Mouse (Mus musculus) MEL (cell line): ENCODE measurements around the gene Rnf5. TPM values are rescaled to one million over a fixed set of nuclear protein-coding genes. Genes with fewer than 3 reads are reported as not detected.

Experiments used
- DNase-seq: peaks from one replicate; pipeline ENCODE4 v3.0.0; 2011; ENCODE audit warnings: low read depth, low spot score
- H3K27ac ChIP-seq: 2 replicates; pipeline ENCODE4 v1.5.1; 2012; ENCODE audit warnings: low read depth, mild to moderate bottlenecking, control low read depth, low read length, moderate library complexity; ENCODE audit not compliant: control insufficient read depth
- H3K27me3 ChIP-seq, 2 experiments: fragments of 150-350 bp in 1 of 2; sonication (generic) in 1 of 2; 2 replicates each; pipeline ENCODE4 v1.6.1; 2012; ENCODE audit warnings: low read length in 2 of 2, mild to moderate bottlenecking in 2 of 2, improper control_type of control experiment in 1 of 2, moderate library complexity in 1 of 2; ENCODE audit not compliant: insufficient read depth in 2 of 2, control insufficient read depth in 1 of 2
- H3K36me3 ChIP-seq, 2 experiments: 2 replicates each; pipeline ENCODE4 v1.6.1; 2012 to 2014; ENCODE audit warnings: low read length in 2 of 2, improper control_type of control experiment in 1 of 2, inconsistent platforms in 1 of 2, mild to moderate bottlenecking in 1 of 2; ENCODE audit not compliant: insufficient read depth in 2 of 2, control insufficient read depth in 1 of 2
- H3K4me1 ChIP-seq, 2 experiments: fragments of 150-350 bp in 1 of 2; sonication (generic) in 1 of 2; 2 replicates each; pipeline ENCODE4 v1.6.1; 2012; ENCODE audit warnings: low read length in 2 of 2, improper control_type of control experiment in 1 of 2, mild to moderate bottlenecking in 1 of 2; ENCODE audit not compliant: insufficient read depth in 2 of 2, control insufficient read depth in 1 of 2
- H3K4me3 ChIP-seq, 2 experiments: fragments of 150-350 bp in 1 of 2; sonication (generic) in 1 of 2; 2 replicates each; pipeline ENCODE4 v1.5.1; 2012; ENCODE audit warnings: low read depth in 2 of 2, low read length in 2 of 2, mild to moderate bottlenecking in 2 of 2, moderate library complexity in 2 of 2, control low read depth in 1 of 2, improper control_type of control experiment in 1 of 2; ENCODE audit not compliant: control insufficient read depth in 1 of 2, insufficient read depth in 1 of 2
- H3K79me2 ChIP-seq: 2 replicates; pipeline ENCODE4 v1.6.1; 2012; ENCODE audit warnings: mild to moderate bottlenecking, low read length, moderate library complexity; ENCODE audit not compliant: control insufficient read depth, poor library complexity, insufficient read depth
- H3K9ac ChIP-seq: 2 replicates; pipeline ENCODE4 v1.6.1; 2012; ENCODE audit warnings: low read depth, mild to moderate bottlenecking, control low read depth, low read length, moderate library complexity; ENCODE audit not compliant: control insufficient read depth, poor library complexity, severe bottlenecking
- H3K9me3 ChIP-seq: fragments of 150-350 bp; sonication (generic); replicated peaks from 2 replicates; pipeline ENCODE4 v1.6.1; 2012; ENCODE audit warnings: mild to moderate bottlenecking, low read length, improper control_type of control experiment, moderate library complexity; ENCODE audit not compliant: insufficient read depth
- CTCF ChIP-seq, 3 experiments: IDR thresholded peaks in 2 of 3; conservative IDR thresholded peaks in 1 of 3; 2 replicates each; pipeline ENCODE4 v1.5.1; 2011 to 2012; ENCODE audit warnings: low read length in 3 of 3, low read depth in 2 of 3, mild to moderate bottlenecking in 2 of 3, improper control_type of control experiment in 1 of 3, inconsistent platforms in 1 of 3, mixed read lengths in 1 of 3, moderate library complexity in 1 of 3; ENCODE audit not compliant: control insufficient read depth in 1 of 3, insufficient read depth in 1 of 3, poor library complexity in 1 of 3, severe bottlenecking in 1 of 3
- ETS1 ChIP-seq: IDR thresholded peaks from 2 replicates; pipeline ENCODE4 v1.6.1; 2012; ENCODE audit warnings: low read depth, mild to moderate bottlenecking, inconsistent platforms, low read length, improper control_type of control experiment, moderate library complexity
- POLR2A ChIP-seq, 2 experiments: IDR thresholded peaks; 2 replicates each; pipeline ENCODE4 v1.6.1; 2011 to 2012; ENCODE audit warnings: low read length in 2 of 2, mild to moderate bottlenecking in 2 of 2, control low read depth in 1 of 2, improper control_type of control experiment in 1 of 2, low read depth in 1 of 2, moderate library complexity in 1 of 2; ENCODE audit not compliant: control insufficient read depth in 1 of 2, insufficient read depth in 1 of 2, poor library complexity in 1 of 2
- POLR2AphosphoS2 ChIP-seq: IDR thresholded peaks from 2 replicates; pipeline ENCODE4 v1.6.1; 2011; ENCODE audit warnings: low read length, improper control_type of control experiment
- RAD21 ChIP-seq: IDR thresholded peaks from 2 replicates; pipeline ENCODE4 v1.6.1; 2011; ENCODE audit warnings: mild to moderate bottlenecking, low read depth, low read length, improper control_type of control experiment
- RCOR1 ChIP-seq: IDR thresholded peaks from 2 replicates; pipeline ENCODE4 v1.6.1; 2012; ENCODE audit warnings: low read depth, mild to moderate bottlenecking, inconsistent platforms, low read length, improper control_type of control experiment
- SMC3 ChIP-seq: IDR thresholded peaks from 2 replicates; pipeline ENCODE4 v1.6.1; 2011; ENCODE audit warnings: low read depth, low read length, improper control_type of control experiment
- TBP ChIP-seq: IDR thresholded peaks from 2 replicates; pipeline ENCODE4 v1.8.0; 2011; ENCODE audit warnings: low read depth, low read length, improper control_type of control experiment
- TCF12 ChIP-seq: IDR thresholded peaks from 2 replicates; pipeline ENCODE4 v1.6.1; 2014; ENCODE audit warnings: low read depth, mild to moderate bottlenecking, inconsistent platforms, low read length, improper control_type of control experiment, moderate library complexity
- ZNF384 ChIP-seq: IDR thresholded peaks from 2 replicates; pipeline ENCODE4 v1.6.1; 2012; ENCODE audit warnings: low read depth, mild to moderate bottlenecking, inconsistent platforms, low read length, improper control_type of control experiment
- polyA plus RNA-seq, 2 experiments: library from polyadenylated mRNA; stranded (reverse) in 1 of 2; unstranded in 1 of 2; fragments of >175 nt in 1 of 2; fragments of >200 nt in 1 of 2; gene quantifications; 2 replicates each; pipeline versions ENCODE4 v1.2.1 to v1.2.4; 2012; ENCODE audit warnings: low replicate concordance in 2 of 2, low read depth in 1 of 2; ENCODE audit not compliant: insufficient read length in 2 of 2, insufficient read depth in 1 of 2, missing spikeins in 1 of 2
- total RNA-seq: library from RNA; depleted of rRNA; stranded (reverse); fragments of 300-350 nt; gene quantifications from 2 replicates; pipeline ENCODE4 v1.2.3, GENCODE M21; 2012

Gene Rnf5
- total and polyA plus RNA-seq, 3 experiments, result 24.8 to 85.1 TPM; not detected in 1

- Histone ChIP-seq H3K79me2 (peaks cover 6% of the 10 kb centered on the region), H3K4me3 (no peak overlapping the region), H3K4me1 (peaks cover 0 to 6% of the 10 kb centered on the region in 2 experiments; a peak in 1 of 4 replicates), H3K36me3 (peaks cover 0 to 3% of the 10 kb centered on the region in 2 experiments; a peak in 2 of 4 replicates), H3K27me3 (no peaks in the 10 kb centered on the region), H3K27ac (no peak overlapping the region), H3K9me3 (no peaks in the 10 kb centered on the region), H3K9ac (no peak overlapping the region)
- no peak for DNase-seq
- TF ChIP-seq POLR2AphosphoS2 (no peak), TCF12 (no peak), RCOR1 (no peak), ZNF384 (no peak)
Measured at GRCm38 (mm10) chr17:34652985-34653384, 49.5 kb upstream of the Rnf5 start.

GRCm38 (mm10) chr17:34652546-34652945, 49.1 kb upstream of the Rnf5 start:
- Histone ChIP-seq H3K4me1 (peaks cover 0 to 8% of the 10 kb centered on the region in 2 experiments; a peak in 2 of 4 replicates), H3K9ac (no peak overlapping the region), H3K27me3 (no peaks in the 10 kb centered on the region), H3K4me3 (no peak overlapping the region), H3K36me3 (peaks cover 0 to 5% of the 10 kb centered on the region in 2 experiments; a peak in 2 of 4 replicates), H3K27ac (no peak overlapping the region), H3K9me3 (no peaks in the 10 kb centered on the region), H3K79me2 (peaks cover 10% of the 10 kb centered on the region)
- TF ChIP-seq TBP (no peak), POLR2A (IDR thresholded peaks at IDR 0.05; ENCODE audit: control insufficient read depth in 1 of 2, insufficient read depth in 1 of 2, low read depth in 1 of 2, low read length in 2 of 2, poor library complexity in 1 of 2) (peak in 1 of 2 experiments; percentile 19; a peak in 1 of 4 replicates)
- DNase-seq, result no peak

- H3K36me3 ChIP-seq, result peaks cover 0 to 5% of the 10 kb centered on the region in 2 experiments; a peak in 2 of 4 replicates
- DNase-seq, result no peak
- no peak overlapping the region for H3K9ac ChIP-seq
Measured at GRCm38 (mm10) chr17:34651507-34652221, 48.2 kb upstream of the Rnf5 start.

More at GRCm38 (mm10) chr17:34651507-34652221, 48.2 kb upstream of the Rnf5 start:
- TF ChIP-seq ETS1 (no peak), CTCF (IDR thresholded peaks at IDR 0.05 in 2 of 3, conservative IDR thresholded peaks at IDR 0.05 in 1 of 3; ENCODE audit: control insufficient read depth in 1 of 3, insufficient read depth in 1 of 3, low read depth in 2 of 3, low read length in 3 of 3, poor library complexity in 1 of 3, severe bottlenecking in 1 of 3) (peak; percentile 30 to 73 (median 51); a peak in 5 of 6 replicates), RCOR1 (no peak), SMC3 (peak; percentile 37), RAD21 (peak; percentile 23)
- Histone ChIP-seq H3K4me3 (no peak overlapping the region), H3K9me3 (no peaks in the 10 kb centered on the region), H3K27me3 (no peaks in the 10 kb centered on the region), H3K4me1 (peaks cover 0 to 8% of the 10 kb centered on the region in 2 experiments; a peak in 2 of 4 replicates), H3K79me2 (peaks cover 15% of the 10 kb centered on the region), H3K27ac (no peak overlapping the region)
